Mouse (Mus musculus): ENCODE data around the gene Nanos2. TPM values are rescaled to one million over a fixed set of nuclear protein-coding genes. Genes with fewer than 3 reads are reported as not detected.

Gene Nanos2
- polyA plus RNA-seq, 1 experiment from 2014 or later = 0.79 TPM

Other genes with a start within 250 kb of the Nanos2 start
- not detected in 2 replicates for gene Psg19, start 188.9 kb upstream of the Nanos2 start, polyA plus RNA-seq (2015; fragmentation: Nextera tagmentation; extraction: Ambion mirVana)
- 0.09 TPM in 1 of 2 replicates, not detected in the other for gene Psg17, start 165.8 kb upstream of the Nanos2 start, polyA plus RNA-seq (2015; fragmentation: Nextera tagmentation; extraction: Ambion mirVana)
- gene Mill2, start 147.4 kb upstream of the Nanos2 start, polyA plus RNA-seq (2015; fragmentation: Nextera tagmentation; extraction: Ambion mirVana) = 0.45 and 0.69 TPM in 2 replicates
- 25.4 and 29.9 TPM in 2 replicates for gene Pglyrp1, start 116.1 kb upstream of the Nanos2 start, polyA plus RNA-seq (2015; fragmentation: Nextera tagmentation; extraction: Ambion mirVana)
- 24.7 and 31.2 TPM in 2 replicates for gene Ccdc61, start 77.0 kb upstream of the Nanos2 start, polyA plus RNA-seq (2015; fragmentation: Nextera tagmentation; extraction: Ambion mirVana)
- 11.9 and 14.3 TPM in 2 replicates for gene Nova2, start 61.5 kb upstream of the Nanos2 start, polyA plus RNA-seq (2015; fragmentation: Nextera tagmentation; extraction: Ambion mirVana)
- 3.9 and 5.1 TPM in 2 replicates for gene Mypop, start 3.8 kb downstream of the Nanos2 start, polyA plus RNA-seq (2015; fragmentation: Nextera tagmentation; extraction: Ambion mirVana)
- 26.0 and 26.7 TPM in 2 replicates for gene Irf2bp1, start 16.6 kb downstream of the Nanos2 start, polyA plus RNA-seq (2015; fragmentation: Nextera tagmentation; extraction: Ambion mirVana)
- not detected in 2 replicates for gene Foxa3, start 36.1 kb downstream of the Nanos2 start, polyA plus RNA-seq (2015; fragmentation: Nextera tagmentation; extraction: Ambion mirVana)
- gene Sympk, start 37.0 kb downstream of the Nanos2 start, polyA plus RNA-seq (2015; fragmentation: Nextera tagmentation; extraction: Ambion mirVana) = 25.6 and 28.7 TPM in 2 replicates
- gene Rsph6a, start 67.3 kb downstream of the Nanos2 start, polyA plus RNA-seq (2015; fragmentation: Nextera tagmentation; extraction: Ambion mirVana) = 0.14 and 0.28 TPM in 2 replicates
- gene Dmwd, start 88.8 kb downstream of the Nanos2 start, polyA plus RNA-seq (2015; fragmentation: Nextera tagmentation; extraction: Ambion mirVana) = 28.4 and 28.7 TPM in 2 replicates
- gene Dmpk, start 96.4 kb downstream of the Nanos2 start, polyA plus RNA-seq (2015; fragmentation: Nextera tagmentation; extraction: Ambion mirVana) = 6.9 and 8.1 TPM in 2 replicates
- 1.5 and 1.6 TPM in 2 replicates for gene Six5, start 107.2 kb downstream of the Nanos2 start, polyA plus RNA-seq (2015; fragmentation: Nextera tagmentation; extraction: Ambion mirVana)
- gene Gm4969, start 131.0 kb downstream of the Nanos2 start, polyA plus RNA-seq (2015; fragmentation: Nextera tagmentation; extraction: Ambion mirVana) = 8.2 and 9.5 TPM in 2 replicates
- 18.2 and 21.1 TPM in 2 replicates for gene Fbxo46, start 132.5 kb downstream of the Nanos2 start, polyA plus RNA-seq (2015; fragmentation: Nextera tagmentation; extraction: Ambion mirVana)
- gene Qpctl, start 161.9 kb downstream of the Nanos2 start, polyA plus RNA-seq (2015; fragmentation: Nextera tagmentation; extraction: Ambion mirVana) = 24.9 and 28.8 TPM in 2 replicates
- 105 TPM in 2 replicates for gene Snrpd2, start 162.3 kb downstream of the Nanos2 start, polyA plus RNA-seq (2015; fragmentation: Nextera tagmentation; extraction: Ambion mirVana)
- 4.0 and 4.8 TPM in 2 replicates for gene Gipr, start 178.7 kb downstream of the Nanos2 start, polyA plus RNA-seq (2015; fragmentation: Nextera tagmentation; extraction: Ambion mirVana)
- gene Eml2, start 189.0 kb downstream of the Nanos2 start, polyA plus RNA-seq (2015; fragmentation: Nextera tagmentation; extraction: Ambion mirVana) = 10.6 TPM in 2 replicates
- gene Gpr4, start 225.1 kb downstream of the Nanos2 start, polyA plus RNA-seq (2015; fragmentation: Nextera tagmentation; extraction: Ambion mirVana) = 3.4 and 4.5 TPM in 2 replicates
- gene Opa3, start 240.9 kb downstream of the Nanos2 start, polyA plus RNA-seq (2015; fragmentation: Nextera tagmentation; extraction: Ambion mirVana) = 33.8 and 36.5 TPM in 2 replicates